Mouse (Mus musculus) Muller cell, postnatal 12 days (primary cell): ENCODE data around the gene Rps6kb2.

Source experiments
- DNase-seq: peaks from one replicate; pipeline ENCODE4 v3.0.0-alpha.2; 2015; ENCODE audit errors: inconsistent ontology term

Rps6kb2 gene

GRCm38 (mm10) chr19:4155223-4156072, 7.7 kb downstream of the Rps6kb2 start:
- DNase-seq, result peak; percentile 48

- DNase-seq, result no peak
Measured at GRCm38 (mm10) chr19:4154437-4155222, 8.5 kb downstream of the Rps6kb2 start.

GRCm38 (mm10) chr19:4153232-4153654, 9.9 kb downstream of the Rps6kb2 start, which contains the start of gene Ptprcap:
Gene Ptprcap, plus strand, starts transcription at chr19:4153604.
- no peak for DNase-seq

GRCm38 (mm10) chr19:4152445-4153231, 10.5 kb downstream of the Rps6kb2 start:
- DNase-seq, result peak; percentile 60

- DNase-seq, result no peak
Measured at GRCm38 (mm10) chr19:4151898-4152297, 11.3 kb downstream of the Rps6kb2 start.

- no peak for DNase-seq
Measured at GRCm38 (mm10) chr19:4151488-4151860, 11.7 kb downstream of the Rps6kb2 start.

- no peak for DNase-seq
Measured at GRCm38 (mm10) chr19:4150567-4151487, 12.3 kb downstream of the Rps6kb2 start.

- no peak for DNase-seq
Measured at GRCm38 (mm10) chr19:4149764-4150461, 13.2 kb downstream of the Rps6kb2 start.

- no peak for DNase-seq
Measured at GRCm38 (mm10) chr19:4149283-4149682, 13.9 kb downstream of the Rps6kb2 start.

GRCm38 (mm10) chr19:4148819-4149218, 14.3 kb downstream of the Rps6kb2 start:
- DNase-seq, result no peak

- DNase-seq, result peak; percentile 97
Measured at GRCm38 (mm10) chr19:4148491-4148806, 14.7 kb downstream of the Rps6kb2 start, which contains the start of gene Coro1b. Gene Coro1b, plus strand, starts transcription at chr19:4148619.

- DNase-seq, result no peak
Measured at GRCm38 (mm10) chr19:4147782-4148490, 15.2 kb downstream of the Rps6kb2 start.

GRCm38 (mm10) chr19:4147022-4147405, 16.1 kb downstream of the Rps6kb2 start:
- no peak for DNase-seq

GRCm38 (mm10) chr19:4146366-4147021, 16.7 kb downstream of the Rps6kb2 start:
- no peak for DNase-seq

- DNase-seq, result no peak
Measured at GRCm38 (mm10) chr19:4145936-4146335, 17.2 kb downstream of the Rps6kb2 start.

- DNase-seq, result no peak
Measured at GRCm38 (mm10) chr19:4144550-4145498, 18.3 kb downstream of the Rps6kb2 start.

- no peak for DNase-seq
Measured at GRCm38 (mm10) chr19:4143759-4144268, 19.3 kb downstream of the Rps6kb2 start, which contains the start of gene Cabp4. Gene Cabp4, minus strand, starts transcription at chr19:4144033.
